Mouse (Mus musculus) layer of hippocampus, postnatal 14 days (tissue): ENCODE results near the gene Zfp454. TPM values are rescaled to one million over a fixed set of nuclear protein-coding genes. Genes with fewer than 3 reads are reported as not detected.

Source experiments
- DNase-seq, 2 experiments: peaks; one replicate each; pipeline ENCODE4 v3.0.0; 2021 to 2022; ENCODE audit warnings: low spot score in 2 of 2, mixed read lengths in 1 of 2
- long read RNA-seq, 2 experiments: library from polyadenylated mRNA; stranded (forward); transcript quantifications; one replicate each; pipeline ENCODE4 v2.0.0; 2021
- total RNA-seq, 2 experiments: library from RNA; stranded (reverse); gene quantifications; 2 replicates each; pipeline ENCODE4 v1.2.3; 2021

Zfp454 gene
- total RNA-seq, result 1 to 10 TPM; 6.1 to 6.5 TPM
- long read RNA-seq, experiment 1, partial matches to known transcripts, result 1 of 5 reads
- long read RNA-seq, experiment 1, other reads (novel, unspliced or antisense), result 0 of 5 reads
- long read RNA-seq, experiment 2, partial matches to known transcripts, result 0 of 7 reads
- long read RNA-seq, experiment 2, other reads (novel, unspliced or antisense), result 5 of 7 reads

DNA sequence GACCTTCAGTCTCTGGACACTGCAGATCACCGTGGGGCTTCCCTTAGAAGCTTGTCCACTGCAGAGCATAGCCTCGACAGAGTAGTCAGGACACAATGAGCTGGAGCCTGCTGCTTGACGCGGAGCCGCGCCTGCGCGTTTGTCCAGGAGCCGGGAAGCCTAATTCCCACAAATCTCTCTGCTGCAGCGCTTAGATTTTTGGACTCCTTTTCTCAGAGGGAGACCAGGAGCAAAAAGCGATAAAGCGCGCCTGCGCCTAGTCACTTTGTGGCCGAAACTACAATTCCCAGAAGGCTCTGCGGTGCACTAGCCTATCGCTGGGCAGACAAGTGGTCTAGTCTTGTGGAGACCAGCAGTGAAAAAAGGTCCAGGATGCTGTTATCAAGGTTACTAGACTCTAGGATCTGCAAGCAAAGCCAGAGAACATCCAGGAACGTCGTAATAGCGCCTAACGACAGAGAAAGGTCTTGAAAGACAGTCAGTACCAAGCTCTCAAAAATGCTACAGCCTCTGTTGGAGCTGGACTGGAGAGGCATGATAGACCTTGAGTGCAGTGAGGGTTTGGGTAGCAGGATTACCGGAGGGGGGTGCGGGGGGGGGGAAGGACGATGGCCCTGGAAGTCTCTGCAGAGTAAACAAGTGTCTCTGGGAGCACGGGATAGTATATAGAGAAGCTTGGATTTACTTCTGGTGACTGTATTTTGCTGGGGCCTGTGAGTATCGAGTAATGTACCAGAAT is at the start of gene Zfp454:
Zfp454 (minus strand) TSS at position 262 of the 739 bp plus-strand sequence.
- peak; percentile 88 to 97 for DNase-seq

DNA sequence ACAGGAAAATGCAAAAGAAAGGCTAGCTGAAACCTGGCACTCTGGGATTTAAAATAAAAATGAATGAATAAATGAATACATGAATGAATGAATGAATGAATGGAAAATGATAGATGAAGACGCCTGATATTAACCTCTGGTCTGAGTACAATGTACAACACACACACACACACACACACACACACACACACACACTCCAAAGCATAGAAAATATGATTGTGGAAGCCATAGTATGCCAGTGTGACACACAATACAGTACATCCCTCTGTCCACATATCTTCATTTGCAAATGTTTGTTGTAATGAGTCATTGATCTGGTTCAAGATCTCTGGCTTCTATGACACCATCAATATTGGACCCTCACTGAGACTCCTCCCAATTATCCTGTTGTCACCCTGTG is 44.6 kb upstream of the Zfp454 start:
- no peak for DNase-seq

DNA sequence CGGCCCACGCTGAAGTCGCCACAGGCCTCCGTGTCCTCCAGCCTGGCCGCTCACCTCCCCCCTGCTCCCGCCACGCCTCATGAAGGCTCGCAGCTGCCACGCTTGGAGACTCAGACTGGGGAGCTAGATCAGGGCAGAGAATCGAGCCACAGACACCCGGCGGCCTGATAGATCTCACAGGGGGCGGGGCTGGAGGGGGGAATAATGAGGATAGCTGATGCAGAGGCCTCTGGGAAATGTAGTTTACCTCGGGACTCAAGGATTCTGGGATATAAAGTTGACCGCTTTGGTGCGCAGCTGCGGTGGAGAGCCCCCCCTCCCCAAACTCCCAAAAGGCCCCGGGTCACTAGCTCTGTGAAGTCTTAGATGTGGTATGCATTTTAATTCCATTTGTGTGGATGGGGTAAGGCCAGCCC is 44.0 kb upstream of the Zfp454 start, which contains the start of gene Zfp354b:
Zfp354b (minus strand) TSS at position 183 of the 416 bp plus-strand sequence.
- DNase-seq, result peak; percentile 75 to 93

DNA sequence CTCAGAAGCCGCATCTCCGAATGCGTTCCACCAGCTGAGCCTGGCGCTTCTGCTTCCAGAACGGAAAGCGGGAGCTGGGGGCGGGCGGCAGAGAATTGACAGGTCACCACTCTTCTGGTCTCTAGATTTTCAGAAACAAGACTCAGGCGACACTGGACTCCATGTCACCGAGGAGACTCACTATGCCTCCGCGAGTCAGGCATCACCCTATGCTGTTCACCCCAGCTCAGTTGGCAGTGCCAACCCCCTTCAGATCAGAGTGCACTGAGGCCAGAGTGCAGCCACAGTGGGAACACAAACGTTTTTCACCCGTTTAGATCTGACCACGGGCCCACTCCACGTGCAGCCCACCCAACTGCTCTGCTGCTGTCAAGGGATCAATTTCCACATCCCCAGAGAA is 43.6 kb upstream of the Zfp454 start:
- no peak for DNase-seq

DNA sequence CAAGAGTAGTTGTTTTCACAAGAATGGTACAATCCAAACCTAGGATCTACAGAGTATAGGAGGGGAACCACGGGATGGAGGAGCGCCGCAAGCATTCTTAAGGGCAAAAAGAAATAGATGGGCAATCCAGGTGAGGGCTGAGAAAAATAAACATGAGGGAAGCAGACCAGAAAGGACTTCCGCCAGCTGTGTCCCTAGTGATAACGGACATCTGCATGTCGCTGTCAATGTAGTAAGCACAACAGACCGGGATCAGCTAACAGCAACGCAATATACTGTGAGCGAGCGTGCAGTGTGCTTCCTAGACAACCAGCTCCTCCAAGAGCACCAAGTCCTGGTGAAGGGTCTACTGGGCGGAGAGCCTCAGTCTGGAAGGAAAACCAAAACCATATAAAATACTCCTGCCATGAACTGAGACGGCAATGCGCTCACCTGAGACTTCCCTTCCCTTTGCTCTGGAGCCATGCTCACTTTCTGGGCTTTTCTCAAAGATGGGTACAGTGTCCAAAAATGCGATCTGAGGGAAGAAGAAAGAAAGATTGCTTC is 43.1 kb upstream of the Zfp454 start:
- peak in 1 of 2 experiments; percentile 18 for DNase-seq

DNA sequence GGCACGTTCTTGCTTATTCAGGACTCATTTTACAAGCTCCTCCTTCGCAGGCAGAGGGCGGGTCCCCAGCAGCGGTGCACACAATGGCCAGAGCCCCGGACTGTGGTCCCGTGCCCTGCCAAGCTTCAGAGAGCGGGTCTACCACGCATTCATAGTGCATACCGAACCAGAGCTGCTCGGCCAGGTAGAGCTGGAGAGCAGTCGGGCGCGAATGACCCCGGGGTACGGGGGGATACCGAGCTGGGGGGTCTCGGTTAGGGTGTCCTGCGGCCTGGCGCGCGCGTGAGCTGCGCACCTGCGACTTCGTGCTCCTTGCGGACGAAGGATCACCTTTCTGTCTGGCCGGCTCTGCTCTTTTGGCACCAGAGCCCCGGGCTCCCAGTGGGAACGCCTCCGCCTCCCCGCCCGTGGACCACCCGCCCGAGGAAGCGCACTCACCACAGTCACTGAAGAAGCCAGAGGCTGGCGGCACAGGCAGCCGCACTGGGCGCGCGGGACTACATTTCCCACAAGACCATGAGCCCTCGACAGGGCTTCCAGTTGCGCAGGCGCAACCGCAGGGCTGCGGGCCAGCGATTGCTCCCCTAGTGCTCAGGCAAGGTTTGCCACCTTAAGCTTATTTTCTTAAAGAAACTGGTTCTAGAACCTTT is 28.3 kb upstream of the Zfp454 start, which contains the start of gene Zfp2:
Zfp2 (minus strand) TSS at position 495 of the 650 bp plus-strand sequence.
- peak; percentile 90 to 95 for DNase-seq

DNA sequence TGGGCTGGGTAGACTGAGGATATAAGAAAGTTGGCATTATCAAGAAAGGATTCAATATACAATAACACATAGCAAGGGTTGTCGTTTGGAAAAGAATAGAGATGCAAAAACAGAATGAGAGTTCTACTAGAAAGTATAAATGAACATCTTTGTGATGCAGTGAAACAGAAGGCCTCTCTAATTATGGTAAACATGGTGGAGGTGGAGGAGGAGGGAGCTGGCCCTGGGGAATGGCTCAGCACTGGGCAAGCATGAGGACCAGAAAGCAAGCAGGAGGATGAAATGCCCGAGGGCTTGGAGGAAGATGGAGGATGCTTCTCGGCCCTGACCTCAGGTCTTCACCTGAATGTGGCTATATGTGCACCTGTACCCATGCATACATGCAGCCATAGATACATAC is 27.0 kb upstream of the Zfp454 start:
- no peak for DNase-seq

DNA sequence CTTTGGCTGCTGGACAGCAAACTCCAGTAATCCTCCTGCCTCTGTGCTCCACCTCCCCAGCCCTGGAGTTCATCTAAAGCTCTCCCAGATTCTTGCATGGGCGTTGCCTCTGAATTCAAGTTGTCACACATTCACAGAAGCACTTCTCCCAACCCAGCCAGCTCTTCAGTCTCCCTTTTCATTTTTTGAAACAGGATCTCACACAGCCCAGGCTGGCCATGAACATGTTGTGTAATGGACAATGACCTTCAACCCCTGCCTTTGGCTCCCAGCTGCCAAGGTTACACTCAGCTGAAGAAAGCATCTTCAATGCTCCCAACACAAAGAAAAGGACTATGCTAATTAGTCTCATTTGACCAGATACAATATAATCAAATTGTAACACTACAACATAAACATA is 25.9 kb upstream of the Zfp454 start:
- no peak for DNase-seq

DNA sequence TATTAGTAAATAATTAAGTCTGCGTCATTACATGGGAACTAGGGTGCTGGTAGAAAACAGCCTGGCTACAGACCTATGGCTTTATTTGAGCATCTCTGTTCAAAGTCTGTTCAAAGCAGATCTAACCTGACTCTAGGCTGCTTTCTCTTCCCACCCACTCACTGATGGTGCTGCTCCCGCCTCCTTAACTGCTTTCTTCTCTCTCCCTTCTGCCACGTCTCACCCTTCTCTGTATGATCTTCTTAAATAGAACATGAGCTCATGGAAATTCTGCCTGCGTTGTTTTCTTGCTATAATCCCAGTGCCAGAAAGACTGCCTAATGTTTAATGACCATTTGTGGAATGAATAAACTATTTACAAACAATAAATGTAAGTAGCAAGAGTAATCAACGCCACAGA is 20.7 kb upstream of the Zfp454 start:
- DNase-seq, result no peak

DNA sequence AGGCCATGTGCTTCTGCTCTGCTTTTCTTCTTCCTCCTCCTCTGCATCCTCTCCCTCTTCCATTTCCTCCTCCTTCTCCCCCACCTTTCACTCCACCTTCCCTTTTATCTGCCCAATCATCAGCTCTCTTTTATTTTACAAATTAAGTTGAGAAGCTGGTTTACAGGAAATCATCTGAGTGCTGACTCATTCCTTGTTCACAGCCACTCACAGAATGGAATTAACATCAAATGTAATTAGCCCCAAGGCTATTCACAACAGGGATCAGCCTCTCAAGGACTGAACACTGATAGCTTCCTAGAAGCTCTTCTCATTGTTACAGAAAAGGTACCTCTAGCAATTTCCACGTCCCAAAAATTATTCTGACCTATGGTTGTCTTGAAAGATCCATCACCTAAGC is 9.9 kb upstream of the Zfp454 start:
- DNase-seq, result no peak

DNA sequence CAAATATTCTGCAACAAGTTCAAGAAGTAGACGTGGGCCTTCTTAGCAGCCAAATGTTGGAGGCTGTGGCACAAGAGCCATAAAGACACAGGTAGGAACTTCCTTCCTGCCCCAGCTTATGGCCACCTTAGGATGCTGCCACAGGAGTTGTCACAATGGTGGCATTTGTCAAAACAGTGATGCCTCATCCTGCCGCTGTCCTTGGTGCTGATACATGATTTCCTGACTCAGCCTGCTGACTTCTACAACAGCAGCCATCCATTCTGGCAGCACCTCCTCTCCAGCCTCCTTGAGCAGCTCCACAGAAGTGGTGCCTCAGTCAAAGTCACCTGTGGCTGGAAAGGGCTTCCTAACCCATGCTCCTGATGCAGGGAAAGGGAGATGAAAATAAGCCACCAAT is 5.0 kb upstream of the Zfp454 start:
- no peak for DNase-seq

DNA sequence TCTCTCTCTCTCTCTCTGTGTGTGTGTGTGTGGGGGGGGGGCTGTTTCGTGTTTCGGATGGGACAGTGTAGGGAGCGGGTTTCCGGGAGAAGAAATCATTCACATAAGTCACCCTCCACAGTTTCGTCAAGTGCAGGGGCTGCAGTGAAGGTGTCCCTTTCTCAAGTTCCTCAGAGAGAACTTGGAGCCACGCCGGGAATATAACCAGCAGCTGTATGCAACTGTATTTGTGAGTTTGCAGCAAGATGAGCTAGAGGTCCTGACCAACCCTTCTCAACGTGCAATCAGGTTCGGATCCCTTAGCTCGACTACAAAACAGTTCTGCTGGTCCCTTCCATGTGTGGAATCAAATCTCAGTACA is 538 bp downstream of the Zfp454 start:
- DNase-seq, result no peak

DNA sequence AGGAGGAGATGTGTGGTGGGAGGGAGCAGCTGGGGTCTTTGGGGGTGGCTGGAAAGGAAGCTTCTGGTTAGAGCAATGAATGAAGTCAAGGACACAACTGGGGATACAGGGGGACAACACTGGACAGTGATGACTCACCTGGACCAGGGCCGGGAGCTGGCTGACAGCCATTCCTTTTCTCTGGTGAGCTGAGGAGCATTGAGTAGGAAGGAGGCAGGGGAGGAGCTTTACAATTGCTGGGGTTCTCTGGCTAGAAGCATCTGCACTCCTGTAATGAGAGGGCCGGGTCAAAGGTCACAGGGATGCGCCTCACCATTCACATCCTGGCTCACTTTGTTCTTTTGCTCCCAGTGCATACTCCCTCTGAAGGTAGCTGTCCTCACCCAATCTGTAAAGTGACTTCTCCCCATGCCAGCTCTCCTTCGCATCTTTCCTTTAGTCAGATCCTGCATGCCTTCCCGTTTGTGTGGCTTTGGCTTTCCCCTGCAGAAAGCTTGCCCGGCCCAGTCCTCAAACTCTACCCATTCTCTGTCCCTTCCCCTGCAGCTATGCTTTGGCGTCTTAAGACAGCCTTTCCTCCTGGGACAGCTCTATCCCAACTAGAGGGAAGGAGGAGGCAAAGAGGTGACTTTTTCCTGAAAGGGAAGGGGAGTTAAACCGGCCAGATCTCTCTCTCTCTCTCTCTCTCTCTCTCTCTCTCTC is 1.1 kb downstream of the Zfp454 start:
- DNase-seq, result no peak

DNA sequence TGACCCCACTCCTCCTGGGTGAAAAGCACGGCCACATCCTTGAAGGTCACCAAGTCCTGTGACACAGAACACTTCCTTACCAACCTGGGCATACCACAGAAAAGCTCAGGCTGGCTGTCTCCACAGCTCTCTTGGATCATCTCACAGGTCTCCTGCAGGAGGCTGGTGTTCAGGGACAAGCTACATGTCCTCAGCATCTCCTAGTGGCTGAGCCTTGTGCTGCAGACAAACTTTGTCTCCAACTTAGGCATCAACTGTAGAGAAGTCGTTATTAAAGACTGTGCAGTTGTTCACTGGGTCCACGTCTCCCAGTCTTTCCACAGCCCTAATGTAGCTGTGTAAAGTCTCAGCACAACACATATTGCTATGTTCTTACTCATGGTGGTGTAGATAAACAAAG is 3.7 kb downstream of the Zfp454 start:
- DNase-seq, result no peak

DNA sequence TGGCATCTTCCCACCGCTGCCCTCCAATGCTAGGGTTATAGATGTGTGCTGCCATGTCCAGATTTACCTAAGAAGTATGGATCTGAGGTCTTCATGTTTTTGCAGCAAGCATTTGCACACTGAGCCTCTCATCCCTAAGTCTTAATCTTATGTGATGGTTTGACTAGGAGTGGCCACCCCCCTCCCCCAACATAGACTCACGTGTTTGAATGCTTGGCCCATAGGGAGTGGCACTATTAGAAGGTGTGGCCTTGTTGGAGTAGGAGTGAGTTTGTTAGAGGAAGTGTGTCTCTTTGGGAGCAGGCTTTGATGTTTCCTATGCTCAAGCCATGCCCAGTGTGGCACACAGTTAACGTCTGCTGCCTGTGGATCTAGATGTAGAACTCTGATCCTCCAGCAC is 8.8 kb downstream of the Zfp454 start:
- no peak for DNase-seq

DNA sequence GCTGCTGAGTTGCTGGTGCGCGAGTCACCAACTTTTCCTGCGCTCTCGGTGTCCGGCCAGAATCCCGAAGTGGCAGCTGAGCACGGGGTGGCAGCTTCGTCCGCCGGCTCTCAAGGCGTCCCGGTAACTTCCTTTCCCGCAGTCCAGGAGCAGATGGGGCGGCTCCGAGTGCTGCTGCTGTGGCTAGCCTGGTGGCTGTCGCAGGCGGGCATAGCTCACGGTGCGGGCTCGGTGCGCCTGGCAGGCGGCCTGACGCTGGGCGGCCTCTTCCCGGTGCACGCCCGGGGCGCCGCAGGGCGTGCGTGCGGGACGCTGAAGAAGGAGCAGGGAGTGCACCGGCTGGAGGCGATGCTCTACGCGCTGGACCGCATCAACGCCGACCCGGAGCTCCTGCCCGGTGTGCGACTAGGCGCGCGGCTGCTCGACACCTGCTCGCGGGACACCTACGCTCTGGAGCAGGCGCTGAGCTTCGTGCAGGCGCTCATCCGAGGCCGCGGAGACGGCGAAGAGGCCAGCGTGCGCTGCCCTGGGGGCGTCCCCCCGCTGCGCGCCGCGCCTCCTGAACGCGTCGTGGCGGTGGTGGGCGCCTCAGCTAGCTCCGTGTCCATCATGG is 36.4 kb downstream of the Zfp454 start:
- DNase-seq, result no peak

DNA sequence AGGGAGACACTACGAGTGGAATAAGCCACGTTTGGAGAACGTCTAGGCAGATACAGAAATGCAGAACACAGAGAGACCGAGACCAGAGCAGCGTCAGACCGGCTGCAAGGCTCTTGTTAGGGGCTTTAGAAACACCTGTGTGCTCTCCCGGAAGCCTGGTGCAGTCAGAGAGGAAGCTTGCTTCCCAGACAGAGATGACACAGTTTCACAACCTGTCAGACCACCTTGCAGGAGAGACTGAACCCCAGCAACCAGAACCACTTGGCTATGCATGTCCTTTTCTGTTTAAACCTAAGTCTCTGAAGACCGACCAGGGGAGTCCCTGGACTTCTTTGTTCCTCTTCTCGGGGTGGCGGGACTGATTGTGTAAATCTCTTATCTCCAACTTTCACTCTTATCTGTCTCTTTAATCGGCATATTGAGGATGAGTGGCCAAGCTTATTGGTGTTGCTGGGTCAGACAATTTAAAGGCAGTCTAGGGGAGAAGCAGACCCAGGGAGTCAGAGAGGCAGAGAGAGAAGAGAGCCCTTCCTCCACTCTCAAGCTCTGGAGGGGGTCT is 37.2 kb downstream of the Zfp454 start, which contains the start of gene Grm6:
Grm6 (plus strand) TSS at position 509 of the 559 bp plus-strand sequence.
- no peak for DNase-seq

DNA sequence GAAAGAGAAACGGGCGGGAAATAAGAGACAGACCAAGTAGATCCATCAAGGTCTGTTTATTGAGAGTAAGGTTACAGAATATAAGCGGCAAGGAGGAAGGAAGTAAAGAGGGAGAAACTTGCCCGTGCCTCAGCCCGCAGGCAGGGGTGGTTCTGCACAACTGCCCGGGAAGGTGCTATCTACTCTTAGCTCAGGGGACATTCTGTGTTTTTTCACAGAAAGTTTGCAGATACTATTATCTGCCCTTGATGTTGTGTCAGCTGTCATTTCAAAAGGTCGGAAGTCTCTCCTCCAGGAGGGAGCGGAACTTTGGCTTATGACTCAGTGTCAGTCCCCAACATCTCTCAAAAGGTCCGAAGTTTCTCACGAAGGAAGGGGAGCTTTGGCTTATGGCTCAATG is 38.1 kb downstream of the Zfp454 start:
- no peak for DNase-seq

DNA sequence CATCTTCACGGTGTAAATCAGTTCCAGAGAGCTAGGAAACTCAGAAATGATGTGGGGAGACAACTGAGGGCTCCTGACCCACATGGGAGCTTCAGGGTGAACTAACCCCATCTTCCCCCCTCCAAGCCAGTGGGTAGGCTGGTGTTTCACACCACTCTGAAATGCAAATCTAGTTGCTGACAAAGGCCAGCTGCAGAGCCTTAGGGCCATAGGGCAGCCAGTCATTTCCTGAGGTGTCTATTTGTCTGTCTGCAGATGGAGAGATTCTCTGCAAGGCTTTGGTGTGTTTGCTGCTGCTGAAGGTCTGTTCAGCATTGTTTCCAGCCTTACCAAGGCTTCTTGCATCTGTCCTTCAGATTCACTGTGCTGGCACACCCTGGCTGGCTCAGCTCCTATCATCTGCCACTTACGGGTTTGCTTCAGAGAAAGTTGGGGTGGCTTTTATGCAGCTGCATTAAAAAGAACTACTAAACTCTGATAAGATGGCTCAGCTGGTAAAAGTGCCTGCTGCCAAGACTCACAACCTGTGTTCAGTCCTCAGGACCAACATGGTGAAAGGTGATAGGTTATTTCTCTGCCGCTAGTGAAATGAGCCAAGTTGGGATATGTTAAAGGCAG is 38.8 kb downstream of the Zfp454 start:
- no peak for DNase-seq

DNA sequence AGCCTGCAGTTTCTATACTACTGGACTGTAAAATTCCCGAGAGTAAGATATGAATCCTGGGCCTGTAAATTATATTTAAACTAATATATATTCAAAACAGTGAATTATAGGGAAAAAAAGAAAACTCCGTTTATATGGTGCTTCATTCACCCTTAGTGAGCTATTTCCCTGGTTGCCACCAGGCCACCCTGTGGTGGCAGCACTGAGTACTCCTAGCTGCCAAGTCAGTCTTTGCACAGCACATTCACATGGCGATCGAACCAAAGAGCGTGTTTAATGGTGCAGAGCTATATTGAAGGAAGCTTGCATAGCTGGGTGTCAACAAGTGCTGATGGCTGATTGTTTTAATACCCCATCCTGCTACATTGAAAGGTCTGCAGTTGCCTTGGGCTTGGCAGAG is 40.4 kb downstream of the Zfp454 start:
- no peak for DNase-seq
